Mouse (Mus musculus) inflammation-experienced regulatory T-cells, adult 6 months (primary cell): Measurements from ENCODE around the gene Tulp1. TPM values are rescaled to one million over a fixed set of nuclear protein-coding genes. Genes with fewer than 3 reads are reported as not detected.
"Not testable (repeated sequence)": the region's sequence is repeated elsewhere in the genome, so short reads cannot be mapped to it uniquely, and the experiment has no call there.

Source experiments
- ATAC-seq: one replicate; pipeline ENCODE4 v1.8.0; 2017
- polyA plus RNA-seq, 3 experiments: library from polyadenylated mRNA; unstranded; fragments of 100-300 nt; shearing (Covaris generic); gene quantifications; one replicate each; pipeline ENCODE4 v1.2.1; 2017

Tulp1 gene
- polyA plus RNA-seq: under 1 TPM in 2 of 3 experiments, not detected in 1; 0.24 to 0.39 TPM

GRCm38 (mm10) chr17:28365122-28365521, at the start of gene Tulp1:
Gene Tulp1, minus strand, starts transcription at chr17:28365222.
- no peak for ATAC-seq

- ATAC-seq: no peak
Measured at GRCm38 (mm10) chr17:28411381-28411960, 46.4 kb upstream of the Tulp1 start.

- ATAC-seq: no peak
Measured at GRCm38 (mm10) chr17:28410731-28411130, 45.7 kb upstream of the Tulp1 start.

GRCm38 (mm10) chr17:28408251-28408918, 43.4 kb upstream of the Tulp1 start:
- ATAC-seq: no peak

- peak; percentile 94 for ATAC-seq
Measured at GRCm38 (mm10) chr17:28407418-28408250, 42.6 kb upstream of the Tulp1 start.

GRCm38 (mm10) chr17:28406471-28406870, 41.4 kb upstream of the Tulp1 start:
- no peak for ATAC-seq

GRCm38 (mm10) chr17:28404745-28405144, 39.7 kb upstream of the Tulp1 start:
- not testable (repeated sequence) for ATAC-seq

GRCm38 (mm10) chr17:28404301-28404700, 39.3 kb upstream of the Tulp1 start:
- no peak for ATAC-seq

- no peak for ATAC-seq
Measured at GRCm38 (mm10) chr17:28394994-28395393, 30.0 kb upstream of the Tulp1 start.

GRCm38 (mm10) chr17:28394051-28394765, 29.2 kb upstream of the Tulp1 start:
- no peak for ATAC-seq

- ATAC-seq: no peak
Measured at GRCm38 (mm10) chr17:28391568-28392432, 26.8 kb upstream of the Tulp1 start.

GRCm38 (mm10) chr17:28388534-28388933, 23.5 kb upstream of the Tulp1 start:
- ATAC-seq: no peak

- ATAC-seq: no peak
Measured at GRCm38 (mm10) chr17:28386150-28386905, 21.3 kb upstream of the Tulp1 start.

GRCm38 (mm10) chr17:28384298-28384697, 19.3 kb upstream of the Tulp1 start:
- ATAC-seq: no peak

- ATAC-seq: no peak
Measured at GRCm38 (mm10) chr17:28380255-28380654, 15.2 kb upstream of the Tulp1 start.

GRCm38 (mm10) chr17:28375592-28376061, 10.6 kb upstream of the Tulp1 start:
- peak; percentile 54 for ATAC-seq

- ATAC-seq: no peak
Measured at GRCm38 (mm10) chr17:28374494-28374893, 9.5 kb upstream of the Tulp1 start.

- ATAC-seq: peak; percentile 48
Measured at GRCm38 (mm10) chr17:28373821-28374220, 8.8 kb upstream of the Tulp1 start.

GRCm38 (mm10) chr17:28371941-28372340, 6.9 kb upstream of the Tulp1 start:
- ATAC-seq: no peak

- no peak for ATAC-seq
Measured at GRCm38 (mm10) chr17:28371286-28371685, 6.3 kb upstream of the Tulp1 start.

- ATAC-seq: no peak
Measured at GRCm38 (mm10) chr17:28369056-28369455, 4.0 kb upstream of the Tulp1 start.
